Mouse (Mus musculus): Measurements from ENCODE around the gene Gpatch8. TPM values are rescaled to one million over a fixed set of nuclear protein-coding genes. Genes with fewer than 3 reads are reported as not detected.
A peak's percentile ranks its signal among the peaks of the same experiment; 100 is the strongest.

The Gpatch8 gene
- polyA plus RNA-seq, 1 experiment from 2014 or later = 46.1 TPM

- Histone ChIP-seq H3K4me1 (ENCODE audit: control insufficient read depth, insufficient read depth, low read length) (peaks cover 10% of the 10 kb centered on the region; the same call in 1 of the 2 replicates), H3K4me2 (ENCODE audit: low read depth) (no peak overlapping the region), H3K27me3 (ENCODE audit: control insufficient read depth, insufficient read depth, low read length) (no peaks in the 10 kb centered on the region), H3K4me3 (ENCODE audit: low read depth, low read length) (no peak overlapping the region), H3K9ac (ENCODE audit: low read length) (no peak overlapping the region), H3K27ac (ENCODE audit: low read depth, low read length) (no peak overlapping the region), H3K9me3 (ENCODE audit: control insufficient read depth, low read length) (no peaks in the 10 kb centered on the region), H3K36me3 (ENCODE audit: control insufficient read depth, insufficient read depth, low read length) (no peaks in the 10 kb centered on the region)
- no peak for ATAC-seq (ENCODE audit: insufficient read depth, low FRiP score, low TSS enrichment)
- DNase-seq (ENCODE audit: low spot score) = no peak
- 84% methylated on average over 4 of the region's 4 CpGs for WGBS
Measured at GRCm38 (mm10) chr11:102586445-102587130, 30.4 kb upstream of the Gpatch8 start.

DNA sequence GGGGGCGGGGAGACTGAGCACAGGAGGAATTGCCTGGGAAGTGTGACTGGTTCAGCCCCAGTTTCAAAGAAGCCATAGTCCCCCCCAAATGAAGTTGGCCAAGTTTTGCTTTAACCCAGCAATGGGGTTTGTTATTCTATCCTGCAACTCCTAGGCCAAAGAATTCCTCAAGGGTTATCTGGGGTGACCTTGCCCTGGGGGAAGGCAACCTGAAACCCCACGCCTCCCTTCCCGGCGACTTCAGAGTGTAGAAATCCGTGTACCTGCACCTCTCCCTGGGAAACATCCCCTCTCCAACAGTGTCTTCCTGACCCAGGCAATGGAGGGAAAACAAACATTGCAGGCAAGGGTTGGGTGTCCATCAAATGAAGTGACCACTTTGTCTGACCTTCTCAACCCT is 26.5 kb upstream of the Gpatch8 start:
- Histone ChIP-seq H3K27me3 (ENCODE audit: control insufficient read depth, insufficient read depth, low read length) (no peaks in the 10 kb centered on the region), H3K4me2 (ENCODE audit: low read depth) (no peak overlapping the region), H3K4me1 (ENCODE audit: control insufficient read depth, insufficient read depth, low read length) (peaks cover 35% of the 10 kb centered on the region), H3K27ac (ENCODE audit: low read depth, low read length) (no peak overlapping the region), H3K36me3 (ENCODE audit: control insufficient read depth, insufficient read depth, low read length) (no peaks in the 10 kb centered on the region), H3K9me3 (ENCODE audit: control insufficient read depth, low read length) (no peaks in the 10 kb centered on the region), H3K4me3 (ENCODE audit: low read depth, low read length) (no peak overlapping the region), H3K9ac (ENCODE audit: low read length) (no peak overlapping the region)
- WGBS = 9% methylated on average over 5 of the region's 5 CpGs
- DNase-seq (ENCODE audit: low spot score) = no peak
- no peak for ATAC-seq (ENCODE audit: insufficient read depth, low FRiP score, low TSS enrichment)

- WGBS = 19% methylated on average over 13 of the region's 13 CpGs
- H3K9ac ChIP-seq (ENCODE audit: low read length) = no peak overlapping the region
Measured at GRCm38 (mm10) chr11:102582016-102582610, 25.9 kb upstream of the Gpatch8 start.

DNA sequence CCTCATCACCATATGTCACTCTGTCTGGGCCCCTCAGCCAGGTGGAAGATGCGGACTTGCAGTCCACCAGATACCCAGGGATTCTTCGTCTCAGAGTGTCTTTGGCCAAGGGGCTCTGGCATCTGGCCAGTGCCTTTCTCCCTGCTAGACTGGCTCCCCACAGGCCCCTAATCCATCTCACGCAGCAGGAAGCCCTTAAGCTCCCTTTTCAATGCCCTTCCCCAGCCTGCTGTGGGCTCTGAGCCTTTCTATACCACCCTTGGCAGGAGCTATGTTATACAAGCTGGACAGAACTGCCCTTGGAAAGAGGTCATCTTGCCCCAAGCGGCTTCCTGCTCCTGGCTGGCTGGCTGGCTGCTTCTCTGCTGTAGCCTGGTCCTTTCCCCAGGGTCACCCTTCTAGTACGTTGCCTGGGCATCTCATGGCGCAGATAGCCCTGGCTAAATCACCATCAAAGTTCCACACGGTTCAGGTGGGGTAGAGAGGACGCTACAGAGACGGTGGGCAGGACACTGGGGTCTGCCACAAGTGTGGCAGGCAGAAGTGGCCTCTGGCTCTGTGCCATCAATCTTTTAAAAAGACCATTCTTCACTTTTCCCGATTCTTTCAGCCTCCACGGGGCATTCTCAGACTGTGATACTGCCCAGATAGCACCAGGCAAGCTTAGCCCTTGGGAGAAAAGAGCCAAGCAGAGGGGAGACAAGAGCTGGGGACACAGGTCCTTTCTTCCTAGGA is 25.3 kb upstream of the Gpatch8 start:
- H3K9ac ChIP-seq (ENCODE audit: low read length) = no peak overlapping the region
- no peaks in the 10 kb centered on the region for H3K27me3 ChIP-seq (ENCODE audit: control insufficient read depth, insufficient read depth, low read length)
- no peaks in the 10 kb centered on the region for H3K36me3 ChIP-seq (ENCODE audit: control insufficient read depth, insufficient read depth, low read length)
- no peak overlapping the region for H3K4me2 ChIP-seq (ENCODE audit: low read depth)
- H3K4me1 ChIP-seq (ENCODE audit: control insufficient read depth, insufficient read depth, low read length) = peaks cover 35% of the 10 kb centered on the region
- no peak overlapping the region for H3K4me3 ChIP-seq (ENCODE audit: low read depth, low read length)
- no peak for ATAC-seq (ENCODE audit: insufficient read depth, low FRiP score, low TSS enrichment)
- H3K27ac ChIP-seq (ENCODE audit: low read depth, low read length) = no peak overlapping the region
- no peaks in the 10 kb centered on the region for H3K9me3 ChIP-seq (ENCODE audit: control insufficient read depth, low read length)
- no peak for DNase-seq (ENCODE audit: low spot score)
- WGBS = 31% methylated on average over 11 of the region's 11 CpGs

More at GRCm38 (mm10) chr11:102582016-102582610, 25.9 kb upstream of the Gpatch8 start:
- ATAC-seq (ENCODE audit: insufficient read depth, low FRiP score, low TSS enrichment) = no peak
- Histone ChIP-seq H3K27ac (ENCODE audit: low read depth, low read length) (no peak overlapping the region), H3K4me1 (ENCODE audit: control insufficient read depth, insufficient read depth, low read length) (peaks cover 35% of the 10 kb centered on the region), H3K36me3 (ENCODE audit: control insufficient read depth, insufficient read depth, low read length) (no peaks in the 10 kb centered on the region), H3K9me3 (ENCODE audit: control insufficient read depth, low read length) (no peaks in the 10 kb centered on the region), H3K4me2 (ENCODE audit: low read depth) (no peak overlapping the region), H3K27me3 (ENCODE audit: control insufficient read depth, insufficient read depth, low read length) (no peaks in the 10 kb centered on the region), H3K4me3 (ENCODE audit: low read depth, low read length) (no peak overlapping the region)
- no peak for DNase-seq (ENCODE audit: low spot score)

DNA sequence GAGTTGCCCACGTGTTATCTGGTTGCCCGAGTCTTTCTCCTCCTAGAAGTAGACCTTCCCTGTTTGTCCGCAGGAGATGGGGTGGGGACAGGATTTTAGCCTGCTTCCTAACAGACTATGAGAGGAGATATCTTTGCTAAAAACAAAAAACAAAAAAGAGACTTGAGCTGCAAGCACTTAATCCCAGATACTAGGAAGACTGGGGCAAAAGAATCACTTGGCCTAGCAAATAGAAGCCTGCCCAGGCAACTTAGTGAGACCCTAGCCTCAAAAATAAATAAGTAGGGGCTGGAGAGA is 23.8 kb upstream of the Gpatch8 start:
- no peaks in the 10 kb centered on the region for H3K9me3 ChIP-seq (ENCODE audit: control insufficient read depth, low read length)
- H3K36me3 ChIP-seq (ENCODE audit: control insufficient read depth, insufficient read depth, low read length) = no peaks in the 10 kb centered on the region
- no peak for DNase-seq (ENCODE audit: low spot score)
- H3K4me3 ChIP-seq (ENCODE audit: low read depth, low read length) = no peak overlapping the region; the same call in 1 of the 2 replicates
- H3K4me2 ChIP-seq (ENCODE audit: low read depth) = peak overlapping the region; percentile 52
- 39% methylated on average over 3 of the region's 3 CpGs for WGBS
- peaks cover 35% of the 10 kb centered on the region for H3K4me1 ChIP-seq (ENCODE audit: control insufficient read depth, insufficient read depth, low read length)
- no peak for ATAC-seq (ENCODE audit: insufficient read depth, low FRiP score, low TSS enrichment)
- H3K27ac ChIP-seq (ENCODE audit: low read depth, low read length) = peak overlapping the region; percentile 77
- no peaks in the 10 kb centered on the region for H3K27me3 ChIP-seq (ENCODE audit: control insufficient read depth, insufficient read depth, low read length)
- H3K9ac ChIP-seq (ENCODE audit: low read length) = peak overlapping the region; percentile 51; the same call in 1 of the 2 replicates

- DNase-seq (ENCODE audit: low spot score) = peak; percentile 82
- Histone ChIP-seq H3K36me3 (ENCODE audit: control insufficient read depth, insufficient read depth, low read length) (no peaks in the 10 kb centered on the region), H3K9ac (ENCODE audit: low read length) (peak within 1 kb of the TSS; percentile 51), H3K4me1 (ENCODE audit: control insufficient read depth, insufficient read depth, low read length) (peaks cover 35% of the 10 kb centered on the region), H3K9me3 (ENCODE audit: control insufficient read depth, low read length) (no peaks in the 10 kb centered on the region), H3K27ac (ENCODE audit: low read depth, low read length) (peak within 1 kb of the TSS; percentile 77), H3K27me3 (ENCODE audit: control insufficient read depth, insufficient read depth, low read length) (no peaks in the 10 kb centered on the region), H3K4me2 (ENCODE audit: low read depth) (peak within 1 kb of the TSS; percentile 52), H3K4me3 (ENCODE audit: low read depth, low read length) (peak within 1 kb of the TSS; percentile 22)
- peak; percentile 74 for ATAC-seq (ENCODE audit: insufficient read depth, low FRiP score, low TSS enrichment)
- WGBS = 8% methylated on average over 23 of the region's 23 CpGs
Measured at GRCm38 (mm10) chr11:102579165-102580033, 23.2 kb upstream of the Gpatch8 start, which contains the start of gene Gm11627. TSS of gene Gm11627 (minus strand) at chr11:102579461.

- Histone ChIP-seq H3K4me3 (ENCODE audit: low read depth, low read length) (peak overlapping the region; percentile 22), H3K4me1 (ENCODE audit: control insufficient read depth, insufficient read depth, low read length) (peaks cover 35% of the 10 kb centered on the region), H3K36me3 (ENCODE audit: control insufficient read depth, insufficient read depth, low read length) (no peaks in the 10 kb centered on the region), H3K9me3 (ENCODE audit: control insufficient read depth, low read length) (no peaks in the 10 kb centered on the region), H3K9ac (ENCODE audit: low read length) (peak overlapping the region; percentile 51), H3K4me2 (ENCODE audit: low read depth) (peak overlapping the region; percentile 52), H3K27me3 (ENCODE audit: control insufficient read depth, insufficient read depth, low read length) (no peaks in the 10 kb centered on the region), H3K27ac (ENCODE audit: low read depth, low read length) (peak overlapping the region; percentile 77)
- 8% methylated on average over 27 of the region's 27 CpGs for WGBS
- DNase-seq (ENCODE audit: low spot score) = peak; percentile 83
- peak; percentile 39; the same call in 1 of the 2 replicates for ATAC-seq (ENCODE audit: insufficient read depth, low FRiP score, low TSS enrichment)
Measured at GRCm38 (mm10) chr11:102578341-102579118, 22.3 kb upstream of the Gpatch8 start.

All from neural tube, embryonic 11.5 days (tissue).